Mouse (Mus musculus) lung, adult 2 months (tissue): Measurements from ENCODE around the gene Glrp1.

Source experiments
- CTCF ChIP-seq: fragments of 200-500 bp; IDR thresholded peaks from 2 replicates; pipeline ENCODE4 v1.5.1; 2011; ENCODE audit warnings: mild to moderate bottlenecking, low read length, control low read depth; ENCODE audit not compliant: insufficient read depth
- POLR2A ChIP-seq: fragments of 200-500 bp; IDR thresholded peaks from 2 replicates; pipeline ENCODE4 v1.6.1; 2011; ENCODE audit warnings: low read depth, mild to moderate bottlenecking, control low read depth, low read length, borderline replicate concordance; ENCODE audit errors: extremely low read depth

DNA sequence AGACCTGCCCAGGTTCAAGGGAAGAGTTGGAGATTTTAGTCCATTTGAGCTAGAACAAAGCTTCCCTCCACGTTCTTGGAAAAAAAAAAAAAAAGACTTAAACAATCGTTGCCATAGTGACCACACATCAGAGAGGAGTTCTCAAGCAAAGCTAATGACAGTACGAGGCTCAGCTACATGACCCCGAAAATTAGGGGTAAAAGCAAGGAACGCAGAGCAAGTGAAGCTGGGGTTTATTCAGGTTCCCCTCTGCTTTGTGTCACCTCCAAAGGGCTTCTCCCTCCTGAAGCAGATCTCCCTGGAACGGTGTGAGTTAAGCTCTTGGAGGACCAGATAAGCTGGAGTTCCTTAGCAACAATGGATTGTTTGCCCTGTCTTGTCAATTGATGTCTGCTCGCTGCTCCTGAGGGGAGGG lies 5.3 kb downstream of the Glrp1 start:
- TF ChIP-seq CTCF (no peak), POLR2A (no peak)
